Mouse (Mus musculus) MEL (cell line): ENCODE measurements at regions not wholly inside any gene's neighbourhood (a gene's known extent, or its start where the extent isn't known, plus 50 kb on each side); places are given as distances from the start of the nearest gene placed in this dataset.

ENCODE experiments used
- DNase-seq: peaks from one replicate; pipeline ENCODE4 v3.0.0; 2011; ENCODE audit warnings: low read depth, low spot score
- H3K27ac ChIP-seq: 2 replicates; pipeline ENCODE4 v1.5.1; 2012; ENCODE audit warnings: low read depth, mild to moderate bottlenecking, control low read depth, low read length, moderate library complexity; ENCODE audit not compliant: control insufficient read depth
- H3K27me3 ChIP-seq, 2 experiments: fragments of 150-350 bp in 1 of 2; sonication (generic) in 1 of 2; 2 replicates each; pipeline ENCODE4 v1.6.1; 2012; ENCODE audit warnings: low read length in 2 of 2, mild to moderate bottlenecking in 2 of 2, improper control_type of control experiment in 1 of 2, moderate library complexity in 1 of 2; ENCODE audit not compliant: insufficient read depth in 2 of 2, control insufficient read depth in 1 of 2
- H3K36me3 ChIP-seq, 2 experiments: 2 replicates each; pipeline ENCODE4 v1.6.1; 2012 to 2014; ENCODE audit warnings: low read length in 2 of 2, improper control_type of control experiment in 1 of 2, inconsistent platforms in 1 of 2, mild to moderate bottlenecking in 1 of 2; ENCODE audit not compliant: insufficient read depth in 2 of 2, control insufficient read depth in 1 of 2
- H3K4me1 ChIP-seq, 2 experiments: fragments of 150-350 bp in 1 of 2; sonication (generic) in 1 of 2; 2 replicates each; pipeline ENCODE4 v1.6.1; 2012; ENCODE audit warnings: low read length in 2 of 2, improper control_type of control experiment in 1 of 2, mild to moderate bottlenecking in 1 of 2; ENCODE audit not compliant: insufficient read depth in 2 of 2, control insufficient read depth in 1 of 2
- H3K4me3 ChIP-seq, 2 experiments: fragments of 150-350 bp in 1 of 2; sonication (generic) in 1 of 2; 2 replicates each; pipeline ENCODE4 v1.5.1; 2012; ENCODE audit warnings: low read depth in 2 of 2, low read length in 2 of 2, mild to moderate bottlenecking in 2 of 2, moderate library complexity in 2 of 2, control low read depth in 1 of 2, improper control_type of control experiment in 1 of 2; ENCODE audit not compliant: control insufficient read depth in 1 of 2, insufficient read depth in 1 of 2
- H3K79me2 ChIP-seq: 2 replicates; pipeline ENCODE4 v1.6.1; 2012; ENCODE audit warnings: mild to moderate bottlenecking, low read length, moderate library complexity; ENCODE audit not compliant: control insufficient read depth, poor library complexity, insufficient read depth
- H3K9ac ChIP-seq: 2 replicates; pipeline ENCODE4 v1.6.1; 2012; ENCODE audit warnings: low read depth, mild to moderate bottlenecking, control low read depth, low read length, moderate library complexity; ENCODE audit not compliant: control insufficient read depth, poor library complexity, severe bottlenecking
- H3K9me3 ChIP-seq: fragments of 150-350 bp; sonication (generic); replicated peaks from 2 replicates; pipeline ENCODE4 v1.6.1; 2012; ENCODE audit warnings: mild to moderate bottlenecking, low read length, improper control_type of control experiment, moderate library complexity; ENCODE audit not compliant: insufficient read depth
- BHLHE40 ChIP-seq: IDR thresholded peaks from 2 replicates; pipeline ENCODE4 v1.6.1; 2012; ENCODE audit warnings: low read depth, mild to moderate bottlenecking, inconsistent platforms, low read length, improper control_type of control experiment, borderline replicate concordance
- CHD1 ChIP-seq: IDR thresholded peaks from 2 replicates; pipeline ENCODE4 v1.6.1; 2012; ENCODE audit warnings: low read depth, mild to moderate bottlenecking, inconsistent platforms, low read length, improper control_type of control experiment
- CHD2 ChIP-seq: IDR thresholded peaks from 2 replicates; pipeline ENCODE4 v1.6.1; 2011; ENCODE audit warnings: low read length, improper control_type of control experiment
- E2F4 ChIP-seq: IDR thresholded peaks from 2 replicates; pipeline ENCODE4 v1.6.1; 2011; ENCODE audit warnings: low read depth, low read length, improper control_type of control experiment, borderline replicate concordance
- ELF1 ChIP-seq: IDR thresholded peaks from 2 replicates; pipeline ENCODE4 v1.6.1; 2014; ENCODE audit warnings: low read depth, mild to moderate bottlenecking, inconsistent platforms, low read length, improper control_type of control experiment, moderate library complexity
- EP300 ChIP-seq, 2 experiments: IDR thresholded peaks; 2 replicates each; pipeline ENCODE4 v1.6.1; 2011; ENCODE audit warnings: improper control_type of control experiment in 2 of 2, low read length in 2 of 2, low read depth in 1 of 2, mild to moderate bottlenecking in 1 of 2
- GABPA ChIP-seq: IDR thresholded peaks from 2 replicates; pipeline ENCODE4 v1.6.1; 2012; ENCODE audit warnings: low read depth, mild to moderate bottlenecking, inconsistent platforms, low read length, improper control_type of control experiment, moderate library complexity
- KAT2A ChIP-seq: conservative IDR thresholded peaks from 2 replicates; pipeline ENCODE4 v1.6.1; 2012; ENCODE audit warnings: low read depth, low read length, improper control_type of control experiment, inconsistent platforms
- MAX ChIP-seq: IDR thresholded peaks from 2 replicates; pipeline ENCODE4 v1.6.1; 2011; ENCODE audit warnings: low read length, improper control_type of control experiment
- MEF2A ChIP-seq: IDR thresholded peaks from 2 replicates; pipeline ENCODE4 v1.6.1; 2014; ENCODE audit warnings: low read depth, mild to moderate bottlenecking, inconsistent platforms, low read length, improper control_type of control experiment; ENCODE audit not compliant: poor library complexity, insufficient replicate concordance, severe bottlenecking; ENCODE audit errors: extremely low read depth
- MYC ChIP-seq: IDR thresholded peaks from 2 replicates; pipeline ENCODE4 v1.6.1; 2011; ENCODE audit warnings: low read depth, mild to moderate bottlenecking, low read length, improper control_type of control experiment, moderate library complexity
- NELFE ChIP-seq: IDR thresholded peaks from 2 replicates; pipeline ENCODE4 v1.6.1; 2011; ENCODE audit warnings: low read depth, low read length, improper control_type of control experiment
- POLR2A ChIP-seq, 2 experiments: IDR thresholded peaks; 2 replicates each; pipeline ENCODE4 v1.6.1; 2011 to 2012; ENCODE audit warnings: low read length in 2 of 2, mild to moderate bottlenecking in 2 of 2, control low read depth in 1 of 2, improper control_type of control experiment in 1 of 2, low read depth in 1 of 2, moderate library complexity in 1 of 2; ENCODE audit not compliant: control insufficient read depth in 1 of 2, insufficient read depth in 1 of 2, poor library complexity in 1 of 2
- RAD21 ChIP-seq: IDR thresholded peaks from 2 replicates; pipeline ENCODE4 v1.6.1; 2011; ENCODE audit warnings: mild to moderate bottlenecking, low read depth, low read length, improper control_type of control experiment
- RCOR1 ChIP-seq: IDR thresholded peaks from 2 replicates; pipeline ENCODE4 v1.6.1; 2012; ENCODE audit warnings: low read depth, mild to moderate bottlenecking, inconsistent platforms, low read length, improper control_type of control experiment
- SIN3A ChIP-seq: IDR thresholded peaks from 2 replicates; pipeline ENCODE4 v1.6.1; 2012; ENCODE audit warnings: low read length, improper control_type of control experiment, inconsistent platforms
- TBP ChIP-seq: IDR thresholded peaks from 2 replicates; pipeline ENCODE4 v1.8.0; 2011; ENCODE audit warnings: low read depth, low read length, improper control_type of control experiment
- USF2 ChIP-seq, 2 experiments: IDR thresholded peaks; 2 replicates each; pipeline ENCODE4 v1.6.1; 2011 to 2012; ENCODE audit warnings: improper control_type of control experiment in 2 of 2, low read length in 2 of 2, borderline replicate concordance in 1 of 2, inconsistent platforms in 1 of 2, low read depth in 1 of 2, mild to moderate bottlenecking in 1 of 2; ENCODE audit not compliant: insufficient read depth in 1 of 2
- ZC3H11A ChIP-seq: IDR thresholded peaks from 2 replicates; pipeline ENCODE4 v1.6.1; 2012; ENCODE audit warnings: low read depth, mild to moderate bottlenecking, inconsistent platforms, low read length, improper control_type of control experiment
- ZKSCAN1 ChIP-seq: IDR thresholded peaks from 2 replicates; pipeline ENCODE4 v1.6.1; 2012; ENCODE audit warnings: low read depth, mild to moderate bottlenecking, inconsistent platforms, low read length, improper control_type of control experiment, moderate library complexity
- ZNF384 ChIP-seq: IDR thresholded peaks from 2 replicates; pipeline ENCODE4 v1.6.1; 2012; ENCODE audit warnings: low read depth, mild to moderate bottlenecking, inconsistent platforms, low read length, improper control_type of control experiment

GRCm38 (mm10) chr10:96880771-96881170 is 264.0 kb downstream of the Btg1 start:
- no peak for DNase-seq
- no peaks in the 10 kb centered on the region for H3K36me3 ChIP-seq
- H3K4me3 ChIP-seq, result no peak overlapping the region
- no peaks in the 10 kb centered on the region for H3K9me3 ChIP-seq
- H3K79me2 ChIP-seq, result no peaks in the 10 kb centered on the region
- TF ChIP-seq CHD1, result no peak
- TF ChIP-seq ZC3H11A, result no peak
- TF ChIP-seq EP300 (IDR thresholded peaks at IDR 0.05; ENCODE audit: low read depth in 1 of 2, low read length in 2 of 2), result no peak
- no peak for TF ChIP-seq BHLHE40
- no peak for TF ChIP-seq RCOR1
- no peak for TF ChIP-seq ZKSCAN1
- no peak for TF ChIP-seq RAD21
- TF ChIP-seq POLR2A (IDR thresholded peaks at IDR 0.05; ENCODE audit: control insufficient read depth in 1 of 2, insufficient read depth in 1 of 2, low read depth in 1 of 2, low read length in 2 of 2, poor library complexity in 1 of 2), result no peak
- TF ChIP-seq USF2 (IDR thresholded peaks at IDR 0.05; ENCODE audit: borderline replicate concordance in 1 of 2, insufficient read depth in 1 of 2, low read depth in 1 of 2, low read length in 2 of 2), result no peak
- no peak for TF ChIP-seq MEF2A
- TF ChIP-seq NELFE, result no peak
- no peak for TF ChIP-seq SIN3A
- no peak for TF ChIP-seq CHD2
- TF ChIP-seq MAX, result no peak
- TF ChIP-seq ZNF384, result no peak
- TF ChIP-seq MYC, result no peak
- H3K9ac ChIP-seq, result no peak overlapping the region
- no peak overlapping the region for H3K27ac ChIP-seq
- H3K4me1 ChIP-seq, result no peaks in the 10 kb centered on the region
- no peaks in the 10 kb centered on the region for H3K27me3 ChIP-seq

GRCm38 (mm10) chr10:96881212-96881611 is 264.4 kb downstream of the Btg1 start:
- DNase-seq, result no peak
- no peaks in the 10 kb centered on the region for H3K27me3 ChIP-seq
- H3K9me3 ChIP-seq, result no peaks in the 10 kb centered on the region
- H3K4me3 ChIP-seq, result no peak overlapping the region
- no peaks in the 10 kb centered on the region for H3K4me1 ChIP-seq
- no peaks in the 10 kb centered on the region for H3K79me2 ChIP-seq
- no peak overlapping the region for H3K27ac ChIP-seq
- TF ChIP-seq RCOR1, result no peak
- TF ChIP-seq BHLHE40, result no peak
- TF ChIP-seq E2F4, result no peak
- TF ChIP-seq MYC, result no peak
- no peak for TF ChIP-seq TBP
- TF ChIP-seq GABPA, result no peak
- TF ChIP-seq ELF1, result no peak
- TF ChIP-seq KAT2A, result no peak
- no peak overlapping the region for H3K9ac ChIP-seq
- no peaks in the 10 kb centered on the region for H3K36me3 ChIP-seq
